In genomic region chr1:129764748-129765147, GRCm38 (mm10) we compare ENCODE assay signal across 34 mouse cellular contexts.
"Had no signal": no experiment of that assay in that cellular context is flagged by ENCODE, and none has a peak within 500 bp of the region (broad histone marks: within the 10 kb centered on the region; RNA-seq: fewer than 3 reads in every experiment).

No protein-coding gene starts in this region.

- H3K4me3 ChIP-seq: heart, embryonic 10.5 days; heart, embryonic 12.5 days; heart, embryonic 15.5 days; hindbrain, embryonic 10.5 days; hindbrain, embryonic 12.5 days; hindbrain, embryonic 13.5 days; hindbrain, embryonic 15.5 days; intestine, embryonic 15.5 days; kidney, embryonic 15.5 days; layer of hippocampus, adult 2 months; left cerebral cortex, adult 2 months had no signal

- H3K36me3 ChIP-seq: heart, embryonic 10.5 days; heart, embryonic 12.5 days; heart, embryonic 15.5 days; hindbrain, embryonic 10.5 days; hindbrain, embryonic 12.5 days; hindbrain, embryonic 13.5 days; hindbrain, embryonic 15.5 days; intestine, embryonic 15.5 days; kidney, embryonic 15.5 days had no signal

- H3K9ac ChIP-seq: heart, embryonic 12.5 days; heart, embryonic 15.5 days; hindbrain, embryonic 12.5 days; hindbrain, embryonic 13.5 days; hindbrain, embryonic 14.5 days; hindbrain, embryonic 15.5 days; intestine, embryonic 15.5 days; kidney, embryonic 15.5 days had no signal

- ATAC-seq: hindbrain, embryonic 16.5 days; hindbrain, postnatal 0 days; inflammation-experienced regulatory T-cells, adult 6 months; intestine, embryonic 15.5 days; intestine, embryonic 16.5 days; intestine, postnatal 0 days had no signal

- H3K9me3 ChIP-seq: heart, embryonic 10.5 days; heart, embryonic 12.5 days; heart, embryonic 15.5 days; hindbrain, embryonic 10.5 days; hindbrain, embryonic 12.5 days; hindbrain, embryonic 13.5 days; hindbrain, embryonic 15.5 days; intestine, embryonic 15.5 days; kidney, embryonic 15.5 days had no signal

- DNase-seq: heart, postnatal 10 days; heart, postnatal 14 days; heart, postnatal 36 days; kidney, adult 11 months; kidney, adult 18-20 months; kidney, adult 2 months; kidney, adult 8-10 months; kidney, adult 9 months; kidney, postnatal 10 days; kidney, postnatal 14 days; kidney, postnatal 25 days; kidney, postnatal 36 days; kidney, postnatal 4 days; layer of hippocampus, adult 9-11 months; layer of hippocampus, postnatal 36 days had no signal

- H3K27me3 ChIP-seq: heart, embryonic 12.5 days; heart, embryonic 15.5 days; hindbrain, embryonic 12.5 days; hindbrain, embryonic 13.5 days; hindbrain, embryonic 15.5 days; intestine, embryonic 15.5 days; kidney, embryonic 15.5 days had no signal

- H3K4me1 ChIP-seq: heart, embryonic 10.5 days; heart, embryonic 12.5 days; heart, embryonic 15.5 days; hindbrain, embryonic 10.5 days; hindbrain, embryonic 12.5 days; hindbrain, embryonic 13.5 days; hindbrain, embryonic 15.5 days; intestine, embryonic 15.5 days; kidney, embryonic 15.5 days had no signal

- H3K4me2 ChIP-seq: heart, embryonic 11.5 days; heart, embryonic 12.5 days; heart, embryonic 15.5 days; hindbrain, embryonic 12.5 days; hindbrain, embryonic 13.5 days; hindbrain, embryonic 14.5 days; hindbrain, embryonic 15.5 days; intestine, embryonic 15.5 days; kidney, embryonic 15.5 days had no signal

- H3K27ac ChIP-seq: heart, embryonic 10.5 days; heart, embryonic 15.5 days; hindbrain, embryonic 10.5 days; hindbrain, embryonic 12.5 days; hindbrain, embryonic 13.5 days; hindbrain, embryonic 14.5 days; hindbrain, embryonic 15.5 days; hindbrain, postnatal 0 days; intestine, embryonic 15.5 days; kidney, embryonic 15.5 days; kidney, postnatal 0 days; layer of hippocampus, adult 2 months; left cerebral cortex, adult 2 months had no signal
